Mouse (Mus musculus): ENCODE data around the gene F2rl3.

Gene F2rl3

GRCm38 (mm10) chr8:72765696-72766095 lies 4.0 kb downstream of the F2rl3 start:
- DNase-seq (ENCODE audit: low spot score in 2 of 2) = no peak

- DNase-seq (ENCODE audit: low spot score in 2 of 2) = no peak
Observed at GRCm38 (mm10) chr8:72766777-72767176, 5.1 kb downstream of the F2rl3 start.

GRCm38 (mm10) chr8:72777797-72778196 lies 16.1 kb downstream of the F2rl3 start:
- no peak for DNase-seq (ENCODE audit: low spot score in 2 of 2)

GRCm38 (mm10) chr8:72780644-72781043 lies 19.0 kb downstream of the F2rl3 start:
- DNase-seq (ENCODE audit: low spot score in 2 of 2) = no peak

GRCm38 (mm10) chr8:72801583-72801982 lies 39.9 kb downstream of the F2rl3 start:
- DNase-seq (ENCODE audit: low spot score in 2 of 2) = no peak

GRCm38 (mm10) chr8:72812690-72813089 lies 51.0 kb downstream of the F2rl3 start:
- no peak for DNase-seq (ENCODE audit: low spot score in 2 of 2)
